Mouse (Mus musculus): ENCODE results near the gene Mvd.

DNA sequence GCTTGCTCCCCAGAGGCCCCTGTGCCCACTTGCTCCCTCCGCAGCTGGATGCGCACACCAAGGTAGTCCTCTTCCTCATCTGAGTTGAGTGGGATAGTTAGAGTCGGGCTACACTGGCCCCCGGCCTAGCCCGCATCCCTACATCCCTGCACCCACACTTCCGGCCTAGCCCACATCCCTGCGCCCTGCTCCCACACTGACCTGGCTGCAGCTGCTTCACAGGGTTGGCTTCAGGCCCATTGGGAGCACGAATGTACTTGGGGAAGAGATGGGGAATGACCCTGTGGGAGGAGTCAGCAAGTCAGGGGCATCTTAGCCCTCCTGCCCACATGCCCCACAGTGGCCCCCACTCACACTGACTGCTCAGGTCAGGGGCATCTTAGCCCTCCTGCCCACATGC, 39.2 kb upstream of the Mvd start:
- no peak for TF ChIP-seq CTCF (conservative IDR thresholded peaks at IDR 0.05; ENCODE audit: insufficient read depth, insufficient read length, low read depth, low read length)
- TF ChIP-seq POLR2A (IDR thresholded peaks at IDR 0.05; ENCODE audit: low read depth, low read length), result no peak
